Mouse (Mus musculus): Measurements from ENCODE around the gene Orc6.

- TF ChIP-seq CTCF (IDR thresholded peaks at IDR 0.05; ENCODE audit: low read depth) (no peak), EP300 (IDR thresholded peaks at IDR 0.05; ENCODE audit: low read depth) (no peak)
These were observed 23.7 kb downstream of the Orc6 start for GRCm38 (mm10) chr8:85323084-85323483.

Data from liver, embryonic 14.5 days (tissue).